Mouse (Mus musculus) E14TG2a.4 (cell line): ENCODE measurements around the gene Mfsd6l.

ENCODE experiments used
- CTCF ChIP-seq: conservative IDR thresholded peaks from 2 replicates; pipeline ENCODE4 v1.5.1; 2014; ENCODE audit warnings: low read length
- NANOG ChIP-seq: IDR thresholded peaks from 2 replicates; pipeline ENCODE4 v1.6.1; 2014; ENCODE audit warnings: borderline replicate concordance, low read length, mixed read lengths
- POU5F1 ChIP-seq: IDR thresholded peaks from 2 replicates; pipeline ENCODE4 v1.6.1; 2014; ENCODE audit warnings: low read length, borderline replicate concordance

DNA sequence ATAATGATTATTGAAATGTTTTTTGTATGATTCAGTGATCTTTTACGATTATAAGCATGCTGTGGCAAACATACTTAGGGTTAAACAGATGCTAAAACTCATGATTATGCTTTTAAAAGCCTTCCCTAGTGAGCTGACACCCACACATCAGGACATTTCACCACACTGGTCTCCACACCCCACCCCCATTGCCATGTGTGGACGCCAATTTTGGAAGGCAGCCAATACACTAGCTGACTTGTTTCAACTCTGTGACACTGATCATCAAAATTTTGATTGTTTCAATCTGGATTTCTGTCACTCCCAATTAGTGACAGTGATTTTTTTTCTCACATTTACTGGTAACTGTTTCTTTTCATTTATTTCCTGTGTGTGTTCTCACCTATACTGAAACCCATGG lies 8.5 kb upstream of the Mfsd6l start:
- TF ChIP-seq CTCF: no peak
- no peak for TF ChIP-seq NANOG
- no peak for TF ChIP-seq POU5F1
